Mouse (Mus musculus) lung, embryonic 14.5 days (tissue): ENCODE results near the gene Parp3. TPM values are rescaled to one million over a fixed set of nuclear protein-coding genes. Genes with fewer than 3 reads are reported as not detected.

Experiments used
- ATAC-seq: fragments of 200-750 bp; cut with Nextera tagmentation; 2 replicates; pipeline ENCODE4 v1.8.0; 2017; ENCODE audit warnings: mild to moderate bottlenecking, moderate TSS enrichment, moderate library complexity; ENCODE audit not compliant: insufficient read depth
- DNase-seq: peaks from one replicate; pipeline ENCODE4 v3.0.0-alpha.2; 2015
- H3K27ac ChIP-seq: fragments of 300-500 bp; sonication (generic); 2 replicates; pipeline ENCODE4 v1.5.1; 2014; ENCODE audit warnings: low read depth, mild to moderate bottlenecking, moderate library complexity
- H3K27me3 ChIP-seq: fragments of 300-500 bp; sonication (generic); 2 replicates; pipeline ENCODE4 v1.6.1; 2014; ENCODE audit warnings: low read length, control low read depth; ENCODE audit not compliant: insufficient read depth
- H3K36me3 ChIP-seq: fragments of 300-500 bp; sonication (generic); 2 replicates; pipeline ENCODE4 v1.6.1; 2014; ENCODE audit warnings: control low read depth; ENCODE audit not compliant: insufficient read depth
- H3K4me1 ChIP-seq: fragments of 300-500 bp; sonication (generic); 2 replicates; pipeline ENCODE4 v1.6.1; 2014; ENCODE audit warnings: antibody characterized with exemption, control low read depth; ENCODE audit not compliant: insufficient read depth
- H3K4me2 ChIP-seq: fragments of 300-500 bp; sonication (generic); 2 replicates; pipeline ENCODE4 v1.6.1; 2014; ENCODE audit warnings: mild to moderate bottlenecking
- H3K4me3 ChIP-seq: fragments of 300-500 bp; sonication (generic); 2 replicates; pipeline ENCODE4 v1.5.1; 2014; ENCODE audit warnings: low read depth, low read length
- H3K9ac ChIP-seq: fragments of 300-500 bp; sonication (generic); 2 replicates; pipeline ENCODE4 v1.6.1; 2014
- H3K9me3 ChIP-seq: fragments of 300-500 bp; sonication (generic); 2 replicates; pipeline ENCODE4 v1.6.1; 2016; ENCODE audit warnings: low read depth, low read length, control low read depth
- CTCF ChIP-seq: IDR thresholded peaks from 2 replicates; pipeline ENCODE4 v1.5.1; 2016; ENCODE audit warnings: antibody characterized with exemption, low read depth
- WGBS: fragments of 180-500 bp; shearing (Covaris S2); extraction: QIAGEN DNeasy Blood & Tissue Kit; methylation state at CpG from one replicate; pipeline ENCODE4 v1.1.7; 2014; 5-methylcytosine and 5-hydroxymethylcytosine counted together
- polyA plus RNA-seq: library from polyadenylated mRNA; unstranded; fragments of >200 nt; fragmentation: Nextera tagmentation; extraction: Ambion mirVana; gene quantifications from 2 replicates; pipeline ENCODE4 v1.2.1, GENCODE M21; 2014

The Parp3 gene
- polyA plus RNA-seq, 1 experiment from 2014 or later: 2.4 TPM

- DNase-seq: peak; percentile 87
- peak; percentile 77 for ATAC-seq
- Histone ChIP-seq H3K9ac (peak overlapping the region; percentile 65), H3K4me1 (no peaks in the 10 kb centered on the region), H3K9me3 (no peaks in the 10 kb centered on the region), H3K27ac (no peak overlapping the region; the same call in 1 of the 2 replicates), H3K36me3 (peaks cover 45% of the 10 kb centered on the region), H3K4me3 (peak overlapping the region; percentile 54), H3K4me2 (peak overlapping the region; percentile 88), H3K27me3 (no peaks in the 10 kb centered on the region)
- TF ChIP-seq CTCF: no peak
- WGBS: 1% methylated on average over 95 of the region's 99 CpGs
Observed at GRCm38 (mm10) chr9:106464751-106465541, 11.8 kb downstream of the Parp3 start.

GRCm38 (mm10) chr9:106463122-106464063 lies 13.4 kb downstream of the Parp3 start:
- no peak overlapping the region for H3K9ac ChIP-seq
- WGBS: 80% methylated on average over 21 of the region's 21 CpGs
- H3K4me2 ChIP-seq: no peak overlapping the region
- H3K36me3 ChIP-seq: peaks cover 53% of the 10 kb centered on the region
- no peaks in the 10 kb centered on the region for H3K4me1 ChIP-seq
- no peak overlapping the region for H3K27ac ChIP-seq
- no peak overlapping the region for H3K4me3 ChIP-seq
- no peak for DNase-seq
- no peak for ATAC-seq
- TF ChIP-seq CTCF: no peak
- no peaks in the 10 kb centered on the region for H3K9me3 ChIP-seq
- H3K27me3 ChIP-seq: no peaks in the 10 kb centered on the region

- no peak for ATAC-seq
- H3K27me3 ChIP-seq: no peaks in the 10 kb centered on the region
- no peak overlapping the region for H3K27ac ChIP-seq
- no peak for TF ChIP-seq CTCF
- no peak overlapping the region for H3K4me3 ChIP-seq
- H3K4me2 ChIP-seq: no peak overlapping the region
- H3K4me1 ChIP-seq: no peaks in the 10 kb centered on the region
- no peak for DNase-seq
- 87% methylated on average over 12 of the region's 12 CpGs for WGBS
- no peaks in the 10 kb centered on the region for H3K9me3 ChIP-seq
- H3K36me3 ChIP-seq: peaks cover 53% of the 10 kb centered on the region
- H3K9ac ChIP-seq: no peak overlapping the region
Observed at GRCm38 (mm10) chr9:106462430-106462800, 14.3 kb downstream of the Parp3 start.

- Histone ChIP-seq H3K9ac (no peak overlapping the region), H3K27me3 (no peaks in the 10 kb centered on the region), H3K9me3 (no peaks in the 10 kb centered on the region), H3K27ac (no peak overlapping the region), H3K36me3 (peaks cover 53% of the 10 kb centered on the region), H3K4me1 (0 out of 2 replicates have a peak, but pooled peaks cover 4% of the 10 kb centered on the region), H3K4me2 (no peak overlapping the region), H3K4me3 (no peak overlapping the region)
- DNase-seq: no peak
- ATAC-seq: no peak
- TF ChIP-seq CTCF: no peak
- 84% methylated on average over 16 of the region's 16 CpGs for WGBS
Observed at GRCm38 (mm10) chr9:106461641-106462429, 14.9 kb downstream of the Parp3 start.

- Histone ChIP-seq H3K9me3 (no peaks in the 10 kb centered on the region), H3K4me3 (no peak overlapping the region), H3K4me2 (no peak overlapping the region), H3K4me1 (peaks cover 12% of the 10 kb centered on the region), H3K27me3 (no peaks in the 10 kb centered on the region), H3K36me3 (peaks cover 53% of the 10 kb centered on the region), H3K27ac (no peak overlapping the region), H3K9ac (no peak overlapping the region)
- no peak for TF ChIP-seq CTCF
- DNase-seq: no peak
- 83% methylated on average over 9 of the region's 9 CpGs for WGBS
- no peak for ATAC-seq
Observed at GRCm38 (mm10) chr9:106461026-106461415, 15.7 kb downstream of the Parp3 start.

- Histone ChIP-seq H3K9me3 (no peaks in the 10 kb centered on the region), H3K4me2 (no peak overlapping the region), H3K36me3 (peaks cover 53% of the 10 kb centered on the region), H3K4me1 (peaks cover 17% of the 10 kb centered on the region), H3K9ac (no peak overlapping the region), H3K4me3 (no peak overlapping the region), H3K27ac (no peak overlapping the region), H3K27me3 (no peaks in the 10 kb centered on the region)
- TF ChIP-seq CTCF: no peak
- ATAC-seq (no peak), DNase-seq (no peak)
- WGBS: 73% methylated on average over 18 of the region's 18 CpGs
Observed at GRCm38 (mm10) chr9:106460401-106461025, 16.2 kb downstream of the Parp3 start.
